Mouse (Mus musculus) MEL (cell line): Measurements from ENCODE around the gene Ttc39d. TPM values are rescaled to one million over a fixed set of nuclear protein-coding genes. Genes with fewer than 3 reads are reported as not detected.

ENCODE experiments used
- DNase-seq: peaks from one replicate; pipeline ENCODE4 v3.0.0; 2011; ENCODE audit warnings: low read depth, low spot score
- H3K27ac ChIP-seq: 2 replicates; pipeline ENCODE4 v1.5.1; 2012; ENCODE audit warnings: low read depth, mild to moderate bottlenecking, control low read depth, low read length, moderate library complexity; ENCODE audit not compliant: control insufficient read depth
- H3K27me3 ChIP-seq, 2 experiments: fragments of 150-350 bp in 1 of 2; sonication (generic) in 1 of 2; 2 replicates each; pipeline ENCODE4 v1.6.1; 2012; ENCODE audit warnings: low read length in 2 of 2, mild to moderate bottlenecking in 2 of 2, improper control_type of control experiment in 1 of 2, moderate library complexity in 1 of 2; ENCODE audit not compliant: insufficient read depth in 2 of 2, control insufficient read depth in 1 of 2
- H3K36me3 ChIP-seq, 2 experiments: 2 replicates each; pipeline ENCODE4 v1.6.1; 2012 to 2014; ENCODE audit warnings: low read length in 2 of 2, improper control_type of control experiment in 1 of 2, inconsistent platforms in 1 of 2, mild to moderate bottlenecking in 1 of 2; ENCODE audit not compliant: insufficient read depth in 2 of 2, control insufficient read depth in 1 of 2
- H3K4me1 ChIP-seq, 2 experiments: fragments of 150-350 bp in 1 of 2; sonication (generic) in 1 of 2; 2 replicates each; pipeline ENCODE4 v1.6.1; 2012; ENCODE audit warnings: low read length in 2 of 2, improper control_type of control experiment in 1 of 2, mild to moderate bottlenecking in 1 of 2; ENCODE audit not compliant: insufficient read depth in 2 of 2, control insufficient read depth in 1 of 2
- H3K4me3 ChIP-seq, 2 experiments: fragments of 150-350 bp in 1 of 2; sonication (generic) in 1 of 2; 2 replicates each; pipeline ENCODE4 v1.5.1; 2012; ENCODE audit warnings: low read depth in 2 of 2, low read length in 2 of 2, mild to moderate bottlenecking in 2 of 2, moderate library complexity in 2 of 2, control low read depth in 1 of 2, improper control_type of control experiment in 1 of 2; ENCODE audit not compliant: control insufficient read depth in 1 of 2, insufficient read depth in 1 of 2
- H3K79me2 ChIP-seq: 2 replicates; pipeline ENCODE4 v1.6.1; 2012; ENCODE audit warnings: mild to moderate bottlenecking, low read length, moderate library complexity; ENCODE audit not compliant: control insufficient read depth, poor library complexity, insufficient read depth
- H3K9ac ChIP-seq: 2 replicates; pipeline ENCODE4 v1.6.1; 2012; ENCODE audit warnings: low read depth, mild to moderate bottlenecking, control low read depth, low read length, moderate library complexity; ENCODE audit not compliant: control insufficient read depth, poor library complexity, severe bottlenecking
- H3K9me3 ChIP-seq: fragments of 150-350 bp; sonication (generic); replicated peaks from 2 replicates; pipeline ENCODE4 v1.6.1; 2012; ENCODE audit warnings: mild to moderate bottlenecking, low read length, improper control_type of control experiment, moderate library complexity; ENCODE audit not compliant: insufficient read depth
- CHD1 ChIP-seq: IDR thresholded peaks from 2 replicates; pipeline ENCODE4 v1.6.1; 2012; ENCODE audit warnings: low read depth, mild to moderate bottlenecking, inconsistent platforms, low read length, improper control_type of control experiment
- CHD2 ChIP-seq: IDR thresholded peaks from 2 replicates; pipeline ENCODE4 v1.6.1; 2011; ENCODE audit warnings: low read length, improper control_type of control experiment
- ELF1 ChIP-seq: IDR thresholded peaks from 2 replicates; pipeline ENCODE4 v1.6.1; 2014; ENCODE audit warnings: low read depth, mild to moderate bottlenecking, inconsistent platforms, low read length, improper control_type of control experiment, moderate library complexity
- EP300 ChIP-seq, 2 experiments: IDR thresholded peaks; 2 replicates each; pipeline ENCODE4 v1.6.1; 2011; ENCODE audit warnings: improper control_type of control experiment in 2 of 2, low read length in 2 of 2, low read depth in 1 of 2, mild to moderate bottlenecking in 1 of 2
- GATA1 ChIP-seq: IDR thresholded peaks from 2 replicates; pipeline ENCODE4 v1.6.1; 2011; ENCODE audit warnings: low read depth, low read length, improper control_type of control experiment
- HCFC1 ChIP-seq: IDR thresholded peaks from 2 replicates; pipeline ENCODE4 v1.6.1; 2012; ENCODE audit warnings: low read depth, mild to moderate bottlenecking, inconsistent platforms, low read length, improper control_type of control experiment, moderate library complexity
- KAT2A ChIP-seq: conservative IDR thresholded peaks from 2 replicates; pipeline ENCODE4 v1.6.1; 2012; ENCODE audit warnings: low read depth, low read length, improper control_type of control experiment, inconsistent platforms
- MAFK ChIP-seq: IDR thresholded peaks from 2 replicates; pipeline ENCODE4 v1.6.1; 2011; ENCODE audit warnings: low read depth, mild to moderate bottlenecking, low read length, improper control_type of control experiment, borderline replicate concordance
- MAX ChIP-seq: IDR thresholded peaks from 2 replicates; pipeline ENCODE4 v1.6.1; 2011; ENCODE audit warnings: low read length, improper control_type of control experiment
- MAZ ChIP-seq: IDR thresholded peaks from 2 replicates; pipeline ENCODE4 v1.6.1; 2012; ENCODE audit warnings: low read depth, mild to moderate bottlenecking, inconsistent platforms, low read length, improper control_type of control experiment
- MXI1 ChIP-seq: IDR thresholded peaks from 2 replicates; pipeline ENCODE4 v1.6.1; 2011; ENCODE audit warnings: mild to moderate bottlenecking, low read depth, low read length, improper control_type of control experiment
- MYB ChIP-seq: IDR thresholded peaks from 2 replicates; pipeline ENCODE4 v1.6.1; 2011; ENCODE audit warnings: mild to moderate bottlenecking, low read depth, low read length, improper control_type of control experiment
- MYC ChIP-seq: IDR thresholded peaks from 2 replicates; pipeline ENCODE4 v1.6.1; 2011; ENCODE audit warnings: low read depth, mild to moderate bottlenecking, low read length, improper control_type of control experiment, moderate library complexity
- POLR2AphosphoS2 ChIP-seq: IDR thresholded peaks from 2 replicates; pipeline ENCODE4 v1.6.1; 2011; ENCODE audit warnings: low read length, improper control_type of control experiment
- RAD21 ChIP-seq: IDR thresholded peaks from 2 replicates; pipeline ENCODE4 v1.6.1; 2011; ENCODE audit warnings: mild to moderate bottlenecking, low read depth, low read length, improper control_type of control experiment
- SIN3A ChIP-seq: IDR thresholded peaks from 2 replicates; pipeline ENCODE4 v1.6.1; 2012; ENCODE audit warnings: low read length, improper control_type of control experiment, inconsistent platforms
- TBP ChIP-seq: IDR thresholded peaks from 2 replicates; pipeline ENCODE4 v1.8.0; 2011; ENCODE audit warnings: low read depth, low read length, improper control_type of control experiment
- TCF12 ChIP-seq: IDR thresholded peaks from 2 replicates; pipeline ENCODE4 v1.6.1; 2014; ENCODE audit warnings: low read depth, mild to moderate bottlenecking, inconsistent platforms, low read length, improper control_type of control experiment, moderate library complexity
- UBTF ChIP-seq: IDR thresholded peaks from 2 replicates; pipeline ENCODE4 v1.6.1; 2012; ENCODE audit warnings: low read depth, mild to moderate bottlenecking, inconsistent platforms, low read length, improper control_type of control experiment, moderate library complexity, borderline replicate concordance; ENCODE audit not compliant: insufficient read depth
- ZMIZ1 ChIP-seq: IDR thresholded peaks from 2 replicates; pipeline ENCODE4 v1.6.1; 2012; ENCODE audit warnings: low read depth, mild to moderate bottlenecking, inconsistent platforms, low read length, improper control_type of control experiment, moderate library complexity
- ZNF384 ChIP-seq: IDR thresholded peaks from 2 replicates; pipeline ENCODE4 v1.6.1; 2012; ENCODE audit warnings: low read depth, mild to moderate bottlenecking, inconsistent platforms, low read length, improper control_type of control experiment
- polyA plus RNA-seq, 2 experiments: library from polyadenylated mRNA; stranded (reverse) in 1 of 2; unstranded in 1 of 2; fragments of >175 nt in 1 of 2; fragments of >200 nt in 1 of 2; gene quantifications; 2 replicates each; pipeline versions ENCODE4 v1.2.1 to v1.2.4; 2012; ENCODE audit warnings: low replicate concordance in 2 of 2, low read depth in 1 of 2; ENCODE audit not compliant: insufficient read length in 2 of 2, insufficient read depth in 1 of 2, missing spikeins in 1 of 2
- total RNA-seq: library from RNA; depleted of rRNA; stranded (reverse); fragments of 300-350 nt; gene quantifications from 2 replicates; pipeline ENCODE4 v1.2.3, GENCODE M21; 2012

The Ttc39d gene
- total and polyA plus RNA-seq, 3 experiments, result not detected

DNA sequence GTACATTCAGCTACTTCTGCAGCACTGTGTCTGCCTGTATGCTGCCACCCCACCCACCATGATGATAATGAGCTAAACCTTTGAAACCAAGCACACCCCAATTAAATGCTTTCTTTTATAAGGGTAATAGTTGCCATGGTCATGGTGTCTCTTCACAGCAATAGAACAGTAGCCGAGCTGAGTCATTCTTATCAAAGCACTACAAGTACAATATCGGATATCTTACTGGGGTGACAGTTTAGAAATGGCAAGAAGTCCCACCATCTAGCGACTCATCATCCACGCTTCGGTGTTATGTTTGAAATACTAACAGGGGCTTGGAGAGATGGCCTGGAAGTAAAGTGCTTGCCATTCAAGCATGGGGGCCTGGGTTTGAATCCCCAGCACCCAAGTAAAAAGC is 26.6 kb downstream of the Ttc39d start:
- Histone ChIP-seq H3K27me3 (no peaks in the 10 kb centered on the region), H3K4me1 (peaks cover 15 to 28% of the 10 kb centered on the region in 2 experiments), H3K27ac (peak overlapping the region; percentile 77)

DNA sequence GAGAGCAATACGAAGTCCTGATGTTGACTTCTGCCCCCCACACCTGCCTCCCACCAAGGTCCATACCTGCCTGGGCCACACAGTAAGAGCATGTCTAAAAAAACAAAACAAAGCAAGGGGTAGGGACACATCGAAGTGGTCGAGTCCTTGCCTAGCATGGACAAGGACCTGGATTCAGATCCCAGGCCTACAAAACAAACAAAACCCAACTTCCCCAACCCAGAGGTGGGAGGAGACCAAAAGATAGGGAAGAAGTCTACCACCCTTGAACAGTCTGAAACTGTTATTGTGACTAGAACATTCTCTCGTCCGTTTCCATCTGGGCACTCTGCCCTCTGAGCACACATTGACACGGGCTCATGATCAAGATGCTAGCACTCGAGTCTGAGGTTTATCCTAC is 27.1 kb downstream of the Ttc39d start:
- TF ChIP-seq RAD21 (no peak), EP300 (IDR thresholded peaks at IDR 0.05; ENCODE audit: low read depth in 1 of 2, low read length in 2 of 2) (0 out of 4 replicates have a peak, but pooled peaks of 1 of the 2 experiments have one; percentile 13), MAX (peak; percentile 44), MAFK (no peak), ZNF384 (no peak)
- Histone ChIP-seq H3K9me3 (no peaks in the 10 kb centered on the region), H3K9ac (peak overlapping the region; percentile 12), H3K36me3 (peaks cover 0 to 28% of the 10 kb centered on the region in 2 experiments; a peak in 2 of 4 replicates), H3K27me3 (no peaks in the 10 kb centered on the region), H3K79me2 (no peaks in the 10 kb centered on the region), H3K4me3 (no peak overlapping the region), H3K27ac (peak overlapping the region; percentile 77), H3K4me1 (peaks cover 15 to 28% of the 10 kb centered on the region in 2 experiments)
- DNase-seq, result peak; percentile 69

More for the DNA sequence above, 26.6 kb downstream of the Ttc39d start:
- Histone ChIP-seq H3K9ac (peak overlapping the region; percentile 12), H3K79me2 (no peaks in the 10 kb centered on the region), H3K9me3 (no peaks in the 10 kb centered on the region), H3K4me3 (no peak overlapping the region; a peak in 1 of 4 replicates), H3K36me3 (peaks cover 0 to 28% of the 10 kb centered on the region in 2 experiments; a peak in 2 of 4 replicates)
- peak; percentile 78 for DNase-seq
- TF ChIP-seq MXI1 (no peak), TCF12 (no peak), MYB (no peak), MAZ (no peak), GATA1 (peak; percentile 60), TBP (0 out of 2 replicates have a peak, but pooled peaks have one; percentile 38), HCFC1 (no peak), RAD21 (no peak), POLR2AphosphoS2 (no peak), CHD1 (no peak), ZMIZ1 (no peak), SIN3A (peak; percentile 31; the same call in 1 of the 2 replicates), MAX (no peak), ZNF384 (no peak), MAFK (no peak), ELF1 (no peak), UBTF (no peak), CHD2 (no peak), MYC (no peak), EP300 (IDR thresholded peaks at IDR 0.05; ENCODE audit: low read depth in 1 of 2, low read length in 2 of 2) (peak; percentile 65), KAT2A (no peak)
